Mouse (Mus musculus) frontal cortex, adult (tissue): ENCODE measurements at regions not wholly inside any gene's neighbourhood (a gene's known extent, or its start where the extent isn't known, plus 50 kb on each side); places are given as distances from the start of the nearest gene placed in this dataset.

Source experiments
- ATAC-seq: cut with Nextera tagmentation; 2 replicates; pipeline ENCODE4 v1.9.2; 2017; ENCODE audit warnings: mild to moderate bottlenecking, moderate library complexity, mixed read lengths; ENCODE audit not compliant: low TSS enrichment

DNA sequence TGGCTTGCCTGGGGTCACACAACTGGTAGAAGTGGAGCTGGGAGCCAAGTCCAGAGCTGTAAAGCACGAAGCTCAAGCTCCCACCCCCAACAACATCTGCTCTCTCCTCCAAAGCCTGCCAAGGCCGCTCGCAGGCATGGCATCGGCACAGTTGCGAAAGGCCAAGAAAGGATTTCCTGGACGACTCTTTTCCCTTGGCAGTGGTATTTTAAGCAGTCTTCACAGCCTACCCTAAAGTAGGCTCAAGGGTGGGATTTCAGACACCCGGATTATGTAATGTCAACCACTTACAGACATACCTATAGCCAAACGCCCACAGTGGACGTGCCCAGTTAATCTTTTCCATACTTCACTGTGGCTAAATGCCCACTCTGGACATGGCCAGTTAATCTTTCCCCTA lies 162.6 kb downstream of the Inhbb start:
- peak; percentile 70 for ATAC-seq

DNA sequence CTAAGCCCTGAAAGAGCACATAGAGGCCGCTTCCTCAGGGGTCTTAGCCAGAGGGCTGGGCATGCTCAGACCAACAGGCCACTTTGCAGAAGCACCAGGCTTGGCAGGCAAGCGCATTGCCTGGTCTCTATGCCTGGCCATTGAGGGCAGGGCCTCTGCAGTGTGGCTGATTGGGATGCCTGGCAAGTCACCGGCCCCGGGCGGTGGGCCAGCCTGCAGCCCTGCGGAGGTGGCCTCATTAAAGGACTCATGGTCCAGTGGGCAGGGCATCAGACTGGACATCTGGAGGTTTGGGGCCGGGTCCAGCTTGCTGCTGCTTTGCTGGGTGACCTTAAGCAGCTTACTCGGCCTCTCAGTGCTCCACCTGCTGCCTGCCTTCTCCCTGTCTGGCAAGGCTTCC lies 165.3 kb downstream of the Inhbb start:
- ATAC-seq, result peak; percentile 53

DNA sequence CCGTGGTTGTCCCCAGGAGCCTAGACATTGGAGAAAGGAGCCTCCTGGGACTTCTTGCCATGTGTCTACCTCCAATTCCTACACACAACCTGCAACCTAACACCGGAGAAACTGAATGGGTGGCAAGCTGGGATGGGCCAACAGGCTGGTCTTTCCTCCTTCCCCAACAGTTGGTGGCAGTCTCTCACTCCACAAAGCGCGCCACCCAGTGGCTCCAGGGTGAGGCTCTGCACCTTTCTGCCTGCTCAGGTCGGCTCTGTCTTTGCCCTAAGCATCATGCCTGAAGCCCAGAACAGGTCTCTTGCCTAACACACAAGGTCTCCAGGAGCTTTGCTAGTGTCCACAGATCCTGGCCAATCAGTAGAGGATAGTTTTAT lies 166.0 kb downstream of the Inhbb start:
- ATAC-seq, result peak; percentile 60

DNA sequence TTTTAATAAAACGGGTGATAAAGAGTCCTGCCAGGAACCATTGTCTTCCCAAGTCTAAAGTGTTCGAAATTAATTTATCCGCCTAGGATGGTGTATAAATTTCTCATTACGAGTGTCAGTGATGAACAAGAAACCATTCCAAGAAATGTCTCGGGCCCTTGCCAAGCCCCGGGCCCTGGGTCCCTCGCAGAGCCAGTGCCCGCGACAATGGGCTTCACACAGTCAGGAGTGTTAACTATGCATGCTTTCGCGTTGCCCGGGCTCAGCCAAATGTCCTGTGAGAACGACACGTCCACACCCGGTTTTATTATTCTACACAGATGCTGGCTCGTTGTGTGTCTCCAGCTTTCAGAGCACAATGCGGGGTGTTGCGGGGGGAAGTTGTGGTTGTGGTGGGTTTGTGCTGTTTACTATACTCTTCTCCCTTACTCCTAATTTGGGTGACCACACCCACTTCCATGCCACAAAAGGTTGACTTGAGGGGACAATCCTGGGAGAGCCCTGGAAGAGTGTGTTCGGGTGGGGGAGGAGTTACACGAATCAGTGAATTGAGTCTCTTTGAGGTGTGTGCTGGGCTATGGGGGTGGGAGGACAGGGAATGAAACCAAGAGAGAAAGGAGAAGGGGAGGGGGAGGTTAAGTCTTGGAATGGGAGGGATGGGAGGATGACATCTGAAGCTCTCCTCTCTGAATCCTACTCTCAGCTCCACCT lies 166.5 kb downstream of the Inhbb start:
- ATAC-seq, result no peak

DNA sequence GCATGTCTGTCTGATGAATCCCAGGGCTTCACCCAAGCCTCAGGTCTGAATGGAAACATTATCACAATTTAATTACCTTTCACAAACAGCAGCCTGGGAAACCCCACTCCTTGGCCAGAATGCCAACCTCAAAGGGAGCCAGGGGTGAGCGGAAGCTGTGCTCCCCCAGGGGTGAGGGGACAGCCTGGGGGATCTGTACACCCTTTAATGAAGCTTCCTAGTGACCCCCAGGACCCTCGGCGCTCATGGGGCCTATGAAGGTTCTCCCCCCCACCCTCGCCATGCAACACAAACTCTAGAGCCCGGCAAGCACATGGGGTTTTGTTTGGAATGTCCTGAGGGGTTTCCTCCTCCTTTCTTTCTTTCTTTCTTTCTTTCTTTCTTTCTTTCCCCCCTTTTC lies 167.1 kb downstream of the Inhbb start:
- ATAC-seq, result no peak

DNA sequence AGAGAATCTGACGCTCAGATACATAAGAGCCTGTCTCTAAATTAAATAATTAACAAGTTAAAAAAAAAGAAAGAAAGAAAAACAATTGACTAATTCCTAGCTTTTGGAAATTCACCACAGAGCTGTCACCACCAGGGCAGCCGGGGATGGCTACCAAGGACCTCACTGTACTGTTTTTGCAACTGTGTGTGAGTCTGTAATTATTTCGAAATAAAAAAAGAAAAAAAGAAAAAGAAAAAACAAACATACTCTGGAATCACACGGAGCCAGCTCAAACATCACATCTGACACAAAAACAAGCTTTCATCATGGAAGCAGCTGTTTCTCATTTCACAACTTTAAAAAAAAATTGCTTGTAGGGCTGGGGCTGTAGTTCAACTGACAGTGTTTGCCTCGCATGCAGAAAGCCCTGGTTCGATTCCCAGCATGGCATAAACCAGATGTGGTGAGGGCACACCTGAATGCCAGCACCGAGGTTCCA lies 168.6 kb downstream of the Inhbb start:
- no peak for ATAC-seq

DNA sequence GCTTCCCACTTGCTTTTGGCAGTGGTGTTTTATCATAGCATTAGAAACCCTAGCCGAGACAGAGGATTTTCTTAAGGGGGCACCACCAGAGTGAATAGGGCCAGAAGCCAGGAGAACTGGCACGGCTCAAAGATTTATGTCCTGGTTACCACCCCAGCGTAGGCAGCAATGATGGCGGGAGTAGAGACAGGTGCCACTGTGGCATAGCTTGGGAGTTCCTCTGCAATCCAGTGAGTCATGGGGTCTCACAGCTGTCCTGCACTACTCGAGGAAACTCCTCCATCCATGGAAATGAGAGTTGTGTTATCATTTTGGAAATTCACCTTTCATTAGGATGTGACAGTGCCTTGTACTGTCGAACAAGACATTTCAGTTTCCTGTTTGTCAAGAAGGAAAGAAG lies 169.6 kb downstream of the Inhbb start:
- no peak for ATAC-seq

DNA sequence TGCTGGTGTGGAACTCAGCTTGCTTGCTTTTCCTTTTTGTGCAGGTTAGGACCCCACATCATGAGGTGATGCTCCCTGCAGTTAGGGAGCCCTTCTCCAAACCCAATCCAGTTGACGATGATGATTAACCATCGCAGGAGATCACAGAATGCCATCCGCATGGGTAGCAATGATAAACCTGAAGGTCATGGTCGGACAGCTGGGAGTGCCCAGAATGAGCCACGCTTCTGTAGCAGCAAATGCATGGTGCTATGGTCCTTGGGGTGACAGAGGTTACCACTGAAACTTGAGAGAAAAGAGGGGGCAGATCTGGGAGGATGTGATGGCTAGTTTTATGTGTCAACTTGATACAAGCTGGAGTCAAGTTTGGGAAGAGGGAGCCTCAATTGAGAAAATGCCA lies 170.3 kb downstream of the Inhbb start:
- ATAC-seq, result no peak

DNA sequence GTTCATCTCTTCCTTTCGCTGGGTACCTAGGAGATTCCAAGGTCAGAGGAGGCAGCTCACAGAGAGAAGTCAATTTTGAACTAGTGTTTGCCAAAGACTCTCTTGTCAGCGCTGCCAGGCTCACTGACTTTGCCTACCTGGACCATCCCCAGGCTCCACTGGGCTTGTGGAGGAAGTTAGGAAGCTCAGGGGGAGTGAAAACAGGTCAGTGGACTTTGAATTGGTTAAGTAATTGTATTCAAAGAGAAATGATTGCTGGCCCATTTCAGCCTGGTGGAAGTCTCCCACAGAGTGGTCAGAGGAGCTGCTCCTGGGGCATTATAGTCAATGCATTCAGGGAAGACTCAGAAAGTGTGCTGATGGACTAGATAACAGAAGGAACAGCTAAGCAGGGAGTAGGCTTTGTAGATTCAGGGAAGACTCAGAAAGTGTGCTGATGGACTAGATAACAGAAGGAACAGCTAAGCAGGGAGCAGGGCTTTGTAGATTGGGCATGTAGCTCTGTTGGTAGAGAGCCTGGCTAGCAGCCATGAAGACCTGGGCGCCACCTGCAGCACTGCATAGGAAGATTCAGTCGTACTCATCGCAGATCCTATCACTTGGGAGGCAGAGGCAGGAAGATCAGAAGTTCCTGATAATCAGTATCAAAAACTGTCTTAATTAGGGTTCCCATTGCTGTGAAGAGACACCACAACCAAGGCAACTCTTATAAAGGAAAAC lies 173.1 kb downstream of the Inhbb start:
- ATAC-seq, result no peak

DNA sequence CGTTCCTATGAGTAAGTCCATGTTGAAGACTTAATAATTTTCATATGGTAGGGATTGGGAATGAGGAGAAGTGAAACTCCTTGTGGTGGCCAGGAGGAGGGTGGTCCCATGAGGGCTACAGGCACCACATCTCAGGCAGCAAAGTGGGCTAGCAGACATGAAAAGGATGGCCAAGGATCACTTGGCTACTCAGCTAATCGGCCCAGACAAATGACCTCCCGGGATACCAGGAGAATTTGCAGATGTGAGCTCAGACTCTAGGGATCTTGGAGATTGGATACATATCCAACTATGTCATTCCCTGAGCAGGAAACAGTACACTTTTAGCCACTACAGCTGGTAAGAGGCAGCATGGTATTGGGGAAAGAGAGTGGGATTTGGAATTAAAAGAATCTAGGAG lies 174.9 kb downstream of the Inhbb start:
- ATAC-seq, result no peak

DNA sequence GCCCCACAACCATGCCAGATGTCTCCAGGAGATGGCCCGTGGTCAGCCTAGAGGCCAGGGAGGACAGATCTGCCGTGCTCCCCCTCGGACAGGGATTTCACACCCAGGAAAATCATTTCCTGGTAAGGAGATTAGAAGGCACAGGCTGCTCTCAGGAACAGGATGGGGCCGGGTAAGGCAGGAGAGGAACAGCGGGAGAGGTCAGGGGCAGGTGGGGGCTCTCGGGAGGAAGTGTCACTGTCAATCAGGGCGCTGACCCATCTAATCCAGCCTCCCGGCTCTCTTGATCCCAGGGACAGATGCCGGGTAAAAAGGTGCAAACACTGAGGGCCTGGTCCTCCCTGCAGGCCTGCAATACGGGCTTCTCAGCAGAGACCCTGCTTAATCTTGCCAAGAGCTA lies 183.6 kb downstream of the Inhbb start:
- ATAC-seq, result no peak

DNA sequence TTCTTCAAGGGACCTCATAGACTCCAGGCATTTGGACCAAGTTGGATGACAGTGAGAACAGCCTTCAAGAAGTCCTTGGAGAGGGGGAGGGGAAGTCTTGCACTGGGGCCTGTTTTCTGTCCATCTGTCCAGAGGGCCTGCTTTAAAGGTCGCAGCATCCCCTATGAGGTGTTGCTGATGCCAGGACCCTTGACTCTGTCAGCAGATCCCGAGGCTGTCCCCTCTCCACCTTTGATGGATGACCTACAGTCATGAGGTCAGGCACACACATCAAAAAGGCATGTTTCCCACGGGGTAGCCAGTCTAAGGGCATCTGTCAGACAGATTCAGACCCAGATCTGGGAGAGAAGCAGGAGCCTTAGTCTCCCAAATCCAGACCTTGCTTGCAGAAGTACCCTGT lies 183.4 kb upstream of the Gli2 start:
- no peak for ATAC-seq

DNA sequence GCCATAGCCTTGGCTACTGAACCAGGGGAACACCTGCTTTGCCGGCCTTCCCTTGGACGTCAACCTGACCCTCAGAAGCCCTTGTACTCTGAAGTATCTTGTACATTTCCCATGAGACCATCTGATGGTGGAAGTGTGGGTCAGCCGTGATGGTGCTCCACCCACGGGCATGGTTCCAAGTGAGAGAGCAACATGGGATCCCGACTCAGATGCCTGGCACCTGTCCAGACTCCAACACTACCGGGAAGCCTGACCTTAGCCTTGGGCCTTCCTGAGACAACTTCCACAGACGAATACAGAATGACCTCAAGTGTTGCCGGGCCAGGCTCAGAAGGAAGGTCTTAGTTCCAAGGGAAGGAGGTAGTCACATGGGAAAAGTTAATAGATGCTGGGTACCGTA lies 181.0 kb upstream of the Gli2 start:
- no peak for ATAC-seq

DNA sequence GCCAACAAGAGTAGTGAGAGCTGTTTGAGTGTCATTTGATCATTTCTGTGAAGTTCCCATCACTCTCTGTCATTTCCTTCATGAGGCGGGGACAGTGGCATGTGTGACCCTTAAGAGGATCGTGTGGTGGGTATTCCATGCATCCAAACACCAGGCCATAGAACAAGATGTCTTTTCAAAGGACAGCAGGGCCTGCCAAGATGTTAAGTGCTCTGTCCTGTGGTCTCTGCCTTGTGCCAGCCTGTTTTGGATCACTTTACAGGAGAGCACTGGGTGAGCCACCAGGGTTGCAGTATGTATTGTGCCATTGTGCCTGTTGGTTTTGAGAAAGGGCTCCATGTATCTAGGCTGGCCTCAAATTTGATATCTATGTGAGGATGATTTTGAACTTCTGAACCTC lies 173.6 kb upstream of the Gli2 start:
- no peak for ATAC-seq

DNA sequence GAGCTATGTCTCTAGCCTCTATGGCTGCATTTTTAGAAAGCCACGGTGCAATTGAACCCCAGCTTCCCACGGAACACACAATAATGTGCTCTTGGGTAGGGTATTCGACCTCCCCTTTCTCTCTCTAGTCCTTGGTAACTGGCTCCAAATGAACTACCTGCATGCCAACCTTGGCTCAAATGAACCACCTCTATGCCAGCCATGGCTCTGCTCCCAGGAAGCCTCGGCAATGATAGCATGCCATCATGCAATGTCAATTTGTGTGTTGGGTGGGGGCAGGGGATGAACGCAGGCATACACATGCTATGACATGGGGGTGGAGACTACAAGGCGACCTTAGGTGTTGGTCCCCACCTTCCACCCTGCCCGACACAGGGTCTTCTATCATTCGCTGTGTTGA lies 170.5 kb upstream of the Gli2 start:
- ATAC-seq, result no peak

DNA sequence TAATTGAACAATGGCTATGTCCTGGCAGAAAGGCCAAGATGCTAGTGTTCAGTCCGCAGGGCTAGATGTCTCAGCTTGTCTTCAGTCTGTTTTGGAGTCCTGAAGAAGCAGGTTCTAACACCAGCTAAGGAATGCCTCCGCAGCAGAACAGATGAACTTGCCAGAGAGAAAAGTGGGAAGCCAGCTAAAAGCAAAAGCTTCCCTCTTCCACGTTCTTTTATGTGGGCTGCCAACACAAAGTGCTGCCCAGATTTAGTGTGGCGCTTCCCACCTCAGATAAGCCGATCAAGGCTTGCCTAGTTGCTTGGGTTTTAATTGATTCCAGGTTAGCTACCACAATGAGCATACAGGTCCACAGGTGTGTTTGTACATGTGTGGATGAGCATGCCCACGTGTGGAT lies 168.5 kb upstream of the Gli2 start:
- peak; percentile 95 for ATAC-seq

DNA sequence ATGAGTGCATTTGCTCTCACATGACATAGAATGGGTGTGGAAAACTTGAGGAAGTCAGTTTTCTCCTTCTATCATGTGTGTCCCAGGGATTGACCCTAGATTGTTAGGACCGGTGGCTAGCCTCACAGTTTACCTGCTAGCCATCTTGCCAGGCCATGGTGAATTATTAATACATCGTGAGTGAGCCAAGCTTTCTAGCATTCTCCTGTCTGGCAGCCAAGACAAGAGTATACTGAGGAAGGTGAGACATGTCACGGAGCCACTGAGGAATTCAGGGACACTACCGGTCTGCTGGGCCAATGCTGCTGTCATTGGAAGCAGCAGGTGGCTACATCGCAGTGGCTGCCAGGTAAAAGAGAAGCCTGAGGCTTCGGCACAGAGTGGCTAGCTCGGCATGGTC lies 167.6 kb upstream of the Gli2 start:
- no peak for ATAC-seq

DNA sequence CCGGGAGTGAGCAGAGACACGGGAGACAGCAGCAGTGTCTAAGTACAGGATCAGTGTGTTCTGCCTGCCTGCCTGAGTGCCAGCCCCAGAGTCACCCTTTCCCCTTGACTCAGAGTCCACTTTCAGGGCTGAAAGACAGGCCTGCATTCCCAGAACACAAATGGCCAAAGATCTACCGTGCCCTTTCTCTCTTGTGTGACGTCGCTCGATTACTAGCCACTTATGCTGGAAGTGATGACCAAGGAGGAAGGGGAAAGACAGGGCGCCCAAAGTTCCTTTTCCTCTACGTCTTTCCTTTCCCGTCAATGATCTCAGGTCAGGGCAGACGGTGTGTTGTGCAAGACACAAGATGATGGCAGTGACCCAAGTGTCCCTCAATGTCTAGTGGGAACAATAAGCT lies 166.4 kb upstream of the Gli2 start:
- no peak for ATAC-seq

DNA sequence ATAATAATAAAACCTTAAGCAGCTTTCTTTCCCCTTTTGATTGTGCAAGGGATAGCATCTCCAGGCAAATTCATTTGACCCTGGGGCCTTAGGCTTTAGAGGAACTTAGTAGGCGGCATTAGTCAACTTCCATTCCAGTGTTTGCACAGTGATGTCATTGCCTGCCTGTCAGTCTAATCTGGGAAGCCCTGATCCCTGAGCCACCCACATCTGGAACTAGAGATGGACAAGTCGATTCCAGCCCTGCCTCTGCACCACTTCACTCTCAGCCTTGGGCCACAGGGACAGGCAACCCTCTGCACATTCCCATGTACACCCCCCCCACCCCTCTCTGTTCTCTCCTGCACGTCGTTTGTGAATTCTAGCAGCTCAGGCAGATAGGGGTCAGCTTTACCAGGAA lies 164.0 kb upstream of the Gli2 start:
- ATAC-seq, result no peak

DNA sequence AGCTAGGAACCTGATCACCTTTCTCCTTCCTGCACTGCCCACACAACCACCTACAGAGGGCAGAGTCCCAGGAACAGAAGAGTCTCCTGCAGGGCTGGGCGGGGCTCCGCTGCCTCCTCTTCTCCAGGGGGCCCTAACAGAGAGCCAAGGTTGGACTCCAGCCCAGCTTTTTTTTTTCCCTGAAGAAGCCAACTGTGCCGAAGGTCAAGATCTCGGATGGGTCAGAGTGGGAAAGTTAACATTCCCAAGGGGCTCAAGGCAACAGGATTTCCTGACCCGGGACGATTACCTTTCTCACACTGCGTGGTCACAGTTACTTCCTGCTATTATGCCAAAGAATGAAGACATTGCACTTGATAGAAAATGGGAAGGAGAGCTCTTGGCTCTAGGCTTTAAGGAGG lies 156.2 kb upstream of the Gli2 start:
- ATAC-seq, result no peak

DNA sequence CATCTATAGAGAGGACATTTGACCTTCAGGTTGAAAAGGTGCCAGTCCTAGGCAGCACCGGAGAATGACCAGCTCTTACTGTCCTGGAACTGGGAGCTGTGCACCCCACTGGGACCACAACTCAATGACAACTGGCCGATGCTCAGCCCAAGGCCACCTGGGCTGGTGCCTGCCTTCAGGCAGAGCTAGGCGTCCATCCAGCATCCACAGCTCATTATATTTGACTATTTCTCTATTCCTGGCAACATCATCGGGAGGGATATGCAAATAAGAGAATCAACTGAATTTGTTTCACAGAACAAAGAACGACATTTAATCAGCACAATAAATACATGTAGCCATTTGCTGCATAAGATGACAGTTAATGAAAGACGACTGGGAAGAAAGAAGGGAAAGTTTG lies 149.0 kb upstream of the Gli2 start:
- no peak; the same call in 1 of the 2 replicates for ATAC-seq

DNA sequence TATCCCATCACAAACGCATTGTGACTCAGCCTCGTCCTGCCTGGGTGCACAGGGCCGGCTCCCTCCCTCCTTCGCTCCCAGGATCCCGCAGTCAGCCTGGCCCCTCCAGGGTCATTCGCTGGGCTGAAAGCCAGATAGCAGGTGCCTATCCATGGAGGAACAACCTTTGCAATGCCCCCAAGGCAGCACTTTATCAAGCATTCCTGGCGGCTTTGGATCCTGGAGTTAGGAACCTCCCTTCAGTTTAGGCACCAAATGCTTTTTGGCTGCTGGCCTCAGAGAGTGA lies 143.9 kb upstream of the Gli2 start:
- ATAC-seq, result no peak

DNA sequence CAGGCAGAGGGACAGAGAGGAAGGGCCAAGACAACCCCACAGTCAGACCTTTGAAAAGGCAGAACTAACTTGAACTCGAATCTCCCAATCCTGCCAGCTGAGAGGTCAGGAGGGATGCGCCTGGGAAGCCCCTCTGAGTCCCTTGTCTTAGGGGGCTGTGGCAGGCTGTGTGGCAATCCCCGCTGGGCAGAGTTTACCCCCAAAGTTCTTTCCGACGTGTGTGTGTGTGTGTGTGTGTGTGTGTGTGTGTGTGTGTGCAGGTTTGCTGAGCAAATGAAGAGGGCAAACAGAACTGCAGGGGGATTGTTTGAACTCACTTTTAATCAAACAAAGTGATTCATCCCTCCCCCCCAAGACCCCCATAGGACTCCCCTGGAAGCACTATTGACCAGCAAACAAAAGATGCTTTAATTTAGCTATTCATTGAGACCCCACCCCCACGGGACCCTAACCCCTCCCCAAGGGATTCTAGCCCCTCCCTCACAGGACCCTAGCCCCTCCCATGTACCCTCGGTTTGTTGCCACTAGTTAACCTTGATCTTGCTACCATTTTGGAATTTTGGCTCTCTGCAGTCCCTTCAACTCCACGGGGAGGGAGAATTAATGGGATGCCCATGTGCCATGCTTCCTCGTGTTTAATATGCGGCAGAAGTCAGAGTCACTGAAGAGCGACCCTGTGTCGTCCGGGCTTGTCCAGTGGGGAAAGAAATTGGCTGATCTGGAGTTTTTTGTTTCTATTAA lies 143.4 kb upstream of the Gli2 start:
- no peak for ATAC-seq
